Mouse (Mus musculus) ES-E14 (cell line): ENCODE results near the gene Alg12. TPM values are rescaled to one million over a fixed set of nuclear protein-coding genes. Genes with fewer than 3 reads are reported as not detected.

Source experiments
- DNase-seq: peaks from one replicate; pipeline ENCODE4 v3.0.0-alpha.2; 2013; ENCODE audit warnings: low read depth, low spot score
- H3K27ac ChIP-seq: 2 replicates; pipeline ENCODE4 v1.5.1; 2012; ENCODE audit warnings: low read depth, mild to moderate bottlenecking, low read length, moderate library complexity, mixed read lengths; ENCODE audit not compliant: poor library complexity, insufficient read depth, severe bottlenecking
- H3K36me3 ChIP-seq: 2 replicates; pipeline ENCODE4 v1.6.1; 2012; ENCODE audit warnings: mild to moderate bottlenecking, low read length, moderate library complexity, mixed read lengths; ENCODE audit not compliant: control insufficient read depth, poor library complexity, insufficient read depth, severe bottlenecking
- H3K4me1 ChIP-seq, 2 experiments: fragments of 150-350 bp in 1 of 2; sonication (generic) in 1 of 2; 2 replicates each; pipeline ENCODE4 v1.6.1; 2012; ENCODE audit warnings: low read length in 2 of 2, mild to moderate bottlenecking in 1 of 2, mixed read lengths in 1 of 2; ENCODE audit not compliant: control insufficient read depth in 2 of 2, insufficient read depth in 2 of 2, poor library complexity in 1 of 2
- H3K4me3 ChIP-seq, 2 experiments: fragments of 150-350 bp in 1 of 2; sonication (generic) in 1 of 2; 2 replicates each; pipeline ENCODE4 v1.5.1; 2012; ENCODE audit warnings: low read length in 2 of 2, low read depth in 1 of 2, mild to moderate bottlenecking in 1 of 2, mixed read lengths in 1 of 2; ENCODE audit not compliant: insufficient read depth in 1 of 2, poor library complexity in 1 of 2, severe bottlenecking in 1 of 2
- H3K9ac ChIP-seq: 2 replicates; pipeline ENCODE4 v1.6.1; 2012; ENCODE audit warnings: low read depth, mild to moderate bottlenecking, low read length, mixed read lengths; ENCODE audit not compliant: poor library complexity, insufficient read depth, severe bottlenecking
- H3K9me3 ChIP-seq: fragments of 150-350 bp; sonication (generic); 2 replicates; pipeline ENCODE4 v1.6.1; 2012; ENCODE audit warnings: low read depth, mild to moderate bottlenecking, low read length; ENCODE audit not compliant: control insufficient read depth, insufficient read depth
- CHD2 ChIP-seq: IDR thresholded peaks from 2 replicates; pipeline ENCODE4 v1.6.1; 2014; ENCODE audit warnings: mild to moderate bottlenecking, low read depth, low read length, inconsistent platforms
- HCFC1 ChIP-seq: IDR thresholded peaks from 2 replicates; pipeline ENCODE4 v1.6.1; 2012; ENCODE audit warnings: low read length, inconsistent platforms, borderline replicate concordance; ENCODE audit not compliant: insufficient read depth
- MAFK ChIP-seq: IDR thresholded peaks from 2 replicates; pipeline ENCODE4 v1.6.1; 2014; ENCODE audit warnings: mild to moderate bottlenecking, low read depth, low read length, inconsistent platforms; ENCODE audit not compliant: insufficient read depth
- ZC3H11A ChIP-seq: IDR thresholded peaks from 2 replicates; pipeline ENCODE4 v1.6.1; 2012; ENCODE audit warnings: low read depth, mild to moderate bottlenecking, inconsistent platforms, low read length, borderline replicate concordance
- ZNF384 ChIP-seq: IDR thresholded peaks from 2 replicates; pipeline ENCODE4 v1.6.1; 2012; ENCODE audit warnings: low read depth, low read length, inconsistent platforms
- in situ Hi-C, 2 experiments: fragments of 600-800 bp; cut with MboI; formaldehyde crosslinking; loops; one replicate each; pipeline ENCODE4 v1.15.1; 2025; ENCODE audit warnings: low sequenced_read_pairs in 2 of 2, inconsistent platforms in 1 of 2; ENCODE audit not compliant: unreplicated experiment in 2 of 2
- total RNA-seq: library from RNA; depleted of rRNA; stranded (reverse); fragments of 300-350 nt; gene quantifications from 2 replicates; pipeline ENCODE4 v1.2.3, GENCODE M21; 2012

Alg12 gene
- total RNA-seq, 1 experiment = 17.8 TPM

DNA sequence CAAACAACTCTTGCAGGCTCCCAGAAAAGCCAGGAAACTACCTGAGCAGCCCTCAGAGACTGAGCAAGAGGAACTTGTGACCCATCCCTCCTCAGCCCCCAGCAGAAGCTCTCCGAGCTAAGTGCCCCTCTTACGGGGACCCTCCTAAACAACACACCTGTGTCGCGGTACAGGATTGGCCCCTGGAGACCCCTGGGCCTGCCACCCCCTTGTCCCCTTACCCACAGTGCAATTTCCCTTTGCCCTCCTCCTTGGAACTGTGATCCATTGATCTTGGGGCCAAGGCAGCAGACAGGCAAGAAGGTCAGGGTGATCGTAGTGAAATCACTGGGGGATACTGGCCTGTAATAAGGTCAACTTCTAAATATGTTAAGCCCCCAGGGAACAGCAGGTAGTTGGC is 17.5 kb upstream of the Alg12 start:
- in situ Hi-C loops = no loop called here
- H3K4me3 ChIP-seq = peak overlapping the region; percentile 56 to 69
- peak overlapping the region; percentile 62; the same call in 1 of the 2 replicates for H3K27ac ChIP-seq
- H3K36me3 ChIP-seq = no peaks in the 10 kb centered on the region
- no peak for TF ChIP-seq CHD2
- no peak for TF ChIP-seq ZNF384
- TF ChIP-seq ZC3H11A = no peak
- no peak for TF ChIP-seq MAFK
- TF ChIP-seq HCFC1 = no peak
- no peak for DNase-seq
- H3K9ac ChIP-seq = peak overlapping the region; percentile 54; the same call in 1 of the 2 replicates
- peaks cover 5 to 22% of the 10 kb centered on the region in 2 experiments; a peak in 3 of 4 replicates for H3K4me1 ChIP-seq
- H3K9me3 ChIP-seq = no peaks in the 10 kb centered on the region

DNA sequence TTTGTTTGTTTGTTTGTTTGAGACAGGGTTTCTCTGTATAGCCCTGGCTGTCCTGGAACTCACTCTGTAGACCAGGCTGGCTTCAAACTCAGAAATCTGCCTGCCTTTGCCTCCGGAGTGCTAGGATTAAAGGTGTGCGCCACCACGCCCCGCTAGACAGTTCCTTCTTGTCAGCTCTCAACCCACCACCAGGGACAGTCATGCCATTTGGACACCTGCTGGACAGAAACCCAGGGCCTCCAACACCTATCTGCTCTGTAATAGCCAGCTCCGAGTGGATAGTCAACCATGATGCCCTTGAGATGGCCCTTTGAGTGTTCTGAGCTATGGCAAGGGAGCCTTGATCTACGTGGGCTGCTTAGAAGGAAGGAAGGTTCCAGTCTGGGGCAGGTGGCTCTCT is 16.9 kb upstream of the Alg12 start:
- DNase-seq = no peak
- H3K36me3 ChIP-seq = no peaks in the 10 kb centered on the region
- H3K4me3 ChIP-seq = peak overlapping the region; percentile 56 to 69
- in situ Hi-C loops = no loop called here
- TF ChIP-seq CHD2 = no peak
- TF ChIP-seq HCFC1 = no peak
- TF ChIP-seq MAFK = no peak
- no peak for TF ChIP-seq ZC3H11A
- no peak for TF ChIP-seq ZNF384
- H3K9me3 ChIP-seq = no peaks in the 10 kb centered on the region
- H3K4me1 ChIP-seq = peaks cover 5 to 22% of the 10 kb centered on the region in 2 experiments; a peak in 3 of 4 replicates
- peak overlapping the region; percentile 54; the same call in 1 of the 2 replicates for H3K9ac ChIP-seq
- H3K27ac ChIP-seq = no peak overlapping the region; the same call in 1 of the 2 replicates

DNA sequence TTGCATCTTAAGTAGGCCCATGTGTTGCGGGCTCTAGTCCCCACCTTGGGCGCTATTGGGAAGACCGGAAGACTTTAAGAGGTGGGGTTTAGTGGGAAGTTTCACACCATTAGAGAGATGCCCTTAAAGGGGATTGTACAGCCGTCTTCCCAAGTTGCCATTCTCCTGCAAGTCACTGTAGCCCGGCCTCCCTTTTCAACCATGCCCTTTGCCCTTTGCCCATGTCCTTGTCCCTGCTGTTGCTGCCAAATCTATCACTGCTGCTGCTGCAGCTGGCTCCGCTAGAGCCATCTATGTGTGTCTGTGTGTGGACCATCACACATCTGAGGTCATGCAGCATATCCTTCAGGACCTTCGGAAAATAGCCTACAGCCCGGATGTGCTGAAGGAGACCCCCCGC is 13.4 kb upstream of the Alg12 start:
- in situ Hi-C loops = no loop called here
- H3K27ac ChIP-seq = no peak overlapping the region; the same call in 1 of the 2 replicates
- no peaks in the 10 kb centered on the region for H3K9me3 ChIP-seq
- no peak for DNase-seq
- H3K9ac ChIP-seq = no peak overlapping the region
- H3K36me3 ChIP-seq = no peaks in the 10 kb centered on the region
- H3K4me3 ChIP-seq = no peak overlapping the region
- TF ChIP-seq MAFK (no peak), HCFC1 (no peak), CHD2 (no peak), ZNF384 (no peak), ZC3H11A (no peak)
- H3K4me1 ChIP-seq = peaks cover 0 to 10% of the 10 kb centered on the region in 2 experiments; a peak in 1 of 4 replicates

DNA sequence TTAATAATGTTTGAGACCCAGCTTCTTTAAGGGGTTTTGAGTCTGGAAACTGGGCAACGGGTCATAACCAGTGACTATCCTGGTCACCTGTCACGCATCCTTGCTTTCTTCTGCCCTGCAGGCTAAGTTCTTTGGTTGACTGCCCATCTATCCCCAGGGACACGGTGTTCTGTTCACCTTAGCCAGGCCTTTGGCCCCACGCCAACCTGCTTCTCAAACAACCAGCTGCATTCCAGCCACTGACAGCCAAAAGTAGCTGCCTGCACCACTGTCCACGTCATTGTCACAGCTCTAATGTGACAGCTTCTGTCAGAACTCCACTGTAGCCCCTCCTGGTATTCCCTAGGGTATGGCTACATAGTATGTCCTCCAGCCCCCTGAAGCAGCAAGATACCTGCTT is 12.4 kb upstream of the Alg12 start:
- Histone ChIP-seq H3K27ac (no peak overlapping the region), H3K9me3 (no peaks in the 10 kb centered on the region), H3K9ac (no peak overlapping the region), H3K4me1 (peaks cover 0 to 7% of the 10 kb centered on the region in 2 experiments; a peak in 1 of 4 replicates), H3K4me3 (no peak overlapping the region), H3K36me3 (peaks cover 4% of the 10 kb centered on the region)
- in situ Hi-C loops = no loop called here
- no peak for DNase-seq
- TF ChIP-seq ZC3H11A (no peak), CHD2 (no peak), MAFK (no peak), ZNF384 (no peak), HCFC1 (no peak)

- no peak overlapping the region for H3K4me3 ChIP-seq
- H3K9me3 ChIP-seq = no peaks in the 10 kb centered on the region
- in situ Hi-C loops = no loop called here
- TF ChIP-seq ZNF384 = no peak
- TF ChIP-seq ZC3H11A = no peak
- no peak for TF ChIP-seq HCFC1
- TF ChIP-seq CHD2 = no peak
- no peak for TF ChIP-seq MAFK
- no peak overlapping the region for H3K9ac ChIP-seq
- DNase-seq = no peak
- H3K4me1 ChIP-seq = peaks cover 0 to 5% of the 10 kb centered on the region in 2 experiments; a peak in 1 of 4 replicates
- no peak overlapping the region for H3K27ac ChIP-seq
- peaks cover 9% of the 10 kb centered on the region for H3K36me3 ChIP-seq
Measured at GRCm38 (mm10) chr15:88830696-88831095, 11.6 kb upstream of the Alg12 start.
